Mouse (Mus musculus) cerebellum, postnatal 14 days (tissue): ENCODE results near the gene Acer2.
A peak's percentile ranks its signal among the peaks of the same experiment; 100 is the strongest.

Experiments used
- DNase-seq, 2 experiments: peaks; one replicate each; pipeline ENCODE4 v3.0.0; 2021; ENCODE audit warnings: mixed read lengths in 2 of 2

Acer2 gene

DNA sequence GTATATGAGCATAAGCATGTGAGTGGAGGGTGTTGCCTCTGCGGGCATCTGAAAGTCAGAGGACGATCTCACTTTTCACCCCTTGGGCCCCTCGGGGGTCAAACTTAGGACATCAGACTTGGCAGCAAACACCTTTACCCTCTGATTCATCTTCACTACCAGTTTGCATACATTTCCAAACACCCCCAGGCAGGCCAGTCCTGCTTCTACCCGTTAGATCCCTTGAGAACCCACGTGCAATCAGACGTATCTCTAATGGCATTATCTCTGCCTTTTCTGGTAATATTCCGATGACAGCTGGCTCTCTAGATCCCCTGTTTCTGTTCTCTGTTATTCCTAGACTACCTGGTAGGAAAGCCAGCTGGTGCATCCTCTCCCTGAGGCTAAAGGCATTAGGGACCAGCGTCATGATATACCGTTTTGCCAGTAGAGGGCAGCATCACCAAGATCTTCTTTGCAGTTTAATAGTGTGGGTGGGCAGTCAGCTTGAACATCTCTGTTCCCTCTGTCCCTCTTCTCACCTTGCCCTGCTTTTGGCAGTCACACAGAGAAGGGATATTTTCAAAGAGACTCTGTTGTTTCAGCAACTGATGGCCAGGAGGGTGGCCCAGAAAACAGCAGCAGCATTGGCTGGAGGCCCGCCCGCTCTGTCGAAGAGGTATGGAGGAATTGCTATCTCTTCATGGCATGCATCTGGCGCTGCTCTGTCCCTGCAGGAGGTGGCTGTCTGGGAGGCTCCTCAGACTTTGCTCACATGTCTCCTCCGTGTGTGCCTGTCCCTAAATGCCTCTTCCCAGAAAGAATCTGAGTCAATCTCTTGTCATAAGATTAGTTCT, 83.6 kb downstream of the Acer2 start:
- DNase-seq: peak; percentile 88 to 90

DNA sequence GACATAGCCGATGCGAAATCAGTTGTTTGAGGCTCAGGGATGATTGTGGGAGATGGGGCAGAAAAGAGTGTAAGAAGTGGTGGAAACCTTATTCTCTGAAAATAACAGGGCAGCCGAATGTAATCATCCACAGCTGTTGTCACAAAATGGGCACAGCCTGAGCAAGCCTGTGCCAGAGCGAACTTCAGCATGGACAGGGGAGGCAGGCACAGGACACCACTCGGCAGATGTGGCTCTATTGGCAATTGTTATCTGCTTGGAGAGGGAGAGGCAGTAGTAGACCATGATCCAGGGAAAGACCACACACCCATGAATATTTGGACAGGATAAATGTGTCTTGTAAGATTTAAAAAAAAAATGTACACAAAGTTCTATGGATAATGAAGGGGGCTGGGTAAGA, 103.1 kb downstream of the Acer2 start:
- DNase-seq: no peak
